Mouse (Mus musculus) stomach, embryonic 14.5 days (tissue): ENCODE results near the gene Pea15a. TPM values are rescaled to one million over a fixed set of nuclear protein-coding genes. Genes with fewer than 3 reads are reported as not detected.

Experiments used
- ATAC-seq: fragments of 200-750 bp; cut with Nextera tagmentation; 2 replicates; pipeline ENCODE4 v1.8.0; 2017; ENCODE audit warnings: low read depth, moderate TSS enrichment; ENCODE audit not compliant: insufficient number of reproducible peaks, insufficient read depth, low FRiP score
- H3K27ac ChIP-seq: fragments of 300-500 bp; sonication (generic); 2 replicates; pipeline ENCODE4 v1.5.1; 2014; ENCODE audit warnings: mild to moderate bottlenecking, low read length, moderate library complexity, mixed read lengths
- H3K27me3 ChIP-seq: fragments of 300-500 bp; sonication (generic); 2 replicates; pipeline ENCODE4 v1.6.1; 2014; ENCODE audit warnings: low read length, control low read depth, mixed read lengths; ENCODE audit not compliant: control insufficient read depth, insufficient read depth
- H3K36me3 ChIP-seq: fragments of 300-500 bp; sonication (generic); 2 replicates; pipeline ENCODE4 v1.6.1; 2014; ENCODE audit warnings: mild to moderate bottlenecking, control low read depth, low read length, moderate library complexity, mixed read lengths; ENCODE audit not compliant: control insufficient read depth, insufficient read depth
- H3K4me1 ChIP-seq: fragments of 300-500 bp; sonication (generic); 2 replicates; pipeline ENCODE4 v1.6.1; 2014; ENCODE audit warnings: low read length, control low read depth, mixed read lengths; ENCODE audit not compliant: control insufficient read depth, insufficient read depth
- H3K4me2 ChIP-seq: fragments of 300-500 bp; sonication (generic); replicated peaks from 2 replicates; pipeline ENCODE4 v1.6.1; 2014; ENCODE audit warnings: low read depth, low read length, control low read depth
- H3K4me3 ChIP-seq: fragments of 300-500 bp; sonication (generic); 2 replicates; pipeline ENCODE4 v1.5.1; 2014; ENCODE audit warnings: low read depth, low read length, control low read depth
- H3K9ac ChIP-seq: fragments of 300-500 bp; sonication (generic); replicated peaks from 2 replicates; pipeline ENCODE4 v1.6.1; 2014; ENCODE audit warnings: low read depth, mild to moderate bottlenecking, control low read depth, low read length, moderate library complexity, mixed read lengths
- H3K9me3 ChIP-seq: fragments of 300-500 bp; sonication (generic); 2 replicates; pipeline ENCODE4 v1.6.1; 2016; ENCODE audit warnings: low read depth, low read length, control low read depth; ENCODE audit not compliant: control insufficient read depth
- WGBS: fragments of 180-500 bp; shearing (Covaris S2); extraction: QIAGEN DNeasy Blood & Tissue Kit; methylation state at CpG from one replicate; pipeline ENCODE4 v1.1.7; 2014; 5-methylcytosine and 5-hydroxymethylcytosine counted together
- polyA plus RNA-seq: library from polyadenylated mRNA; unstranded; fragments of >200 nt; fragmentation: Nextera tagmentation; extraction: Ambion mirVana; gene quantifications from 2 replicates; pipeline ENCODE4 v1.2.1, GENCODE M21; 2014

Pea15a gene
- polyA plus RNA-seq, 1 experiment from 2014 or later, result 93.6 TPM

- ATAC-seq, result no peak
- Histone ChIP-seq H3K4me2 (no peak overlapping the region), H3K9me3 (no peaks in the 10 kb centered on the region), H3K4me1 (no peaks in the 10 kb centered on the region), H3K9ac (no peak overlapping the region), H3K27ac (no peak overlapping the region), H3K27me3 (no peaks in the 10 kb centered on the region), H3K4me3 (no peak overlapping the region), H3K36me3 (peaks cover 82% of the 10 kb centered on the region)
- 86% methylated on average over 3 of the region's 3 CpGs for WGBS
Observed at GRCm38 (mm10) chr1:172192217-172192616, 14.4 kb downstream of the Pea15a start.

- Histone ChIP-seq H3K4me3 (no peak overlapping the region), H3K27ac (no peak overlapping the region), H3K4me2 (no peak overlapping the region), H3K27me3 (no peaks in the 10 kb centered on the region), H3K9me3 (no peaks in the 10 kb centered on the region), H3K36me3 (peaks cover 83% of the 10 kb centered on the region), H3K9ac (no peak overlapping the region), H3K4me1 (no peaks in the 10 kb centered on the region)
- no peak for ATAC-seq
- WGBS, result 87% methylated on average over 2 of the region's 2 CpGs
Observed at GRCm38 (mm10) chr1:172191578-172191977, 15.0 kb downstream of the Pea15a start.

GRCm38 (mm10) chr1:172188891-172189290 is 17.7 kb downstream of the Pea15a start:
- H3K27ac ChIP-seq, result no peak overlapping the region
- H3K9me3 ChIP-seq, result no peaks in the 10 kb centered on the region
- H3K27me3 ChIP-seq, result no peaks in the 10 kb centered on the region
- H3K4me3 ChIP-seq, result no peak overlapping the region
- H3K4me1 ChIP-seq, result no peaks in the 10 kb centered on the region
- H3K9ac ChIP-seq, result no peak overlapping the region
- no peak overlapping the region for H3K4me2 ChIP-seq
- ATAC-seq, result no peak
- peaks cover 65% of the 10 kb centered on the region for H3K36me3 ChIP-seq
- WGBS, result 69% methylated on average over 4 of the region's 4 CpGs

GRCm38 (mm10) chr1:172186401-172187289 is 20.0 kb downstream of the Pea15a start:
- ATAC-seq, result no peak
- no peak overlapping the region for H3K4me3 ChIP-seq
- no peaks in the 10 kb centered on the region for H3K9me3 ChIP-seq
- no peak overlapping the region for H3K27ac ChIP-seq
- H3K36me3 ChIP-seq, result peaks cover 56% of the 10 kb centered on the region
- no peaks in the 10 kb centered on the region for H3K27me3 ChIP-seq
- H3K9ac ChIP-seq, result no peak overlapping the region
- H3K4me1 ChIP-seq, result no peaks in the 10 kb centered on the region
- H3K4me2 ChIP-seq, result no peak overlapping the region
- 92% methylated on average over 10 of the region's 10 CpGs for WGBS

GRCm38 (mm10) chr1:172183915-172184314 is 22.7 kb downstream of the Pea15a start:
- ATAC-seq, result no peak
- no peak overlapping the region for H3K4me3 ChIP-seq
- H3K4me2 ChIP-seq, result no peak overlapping the region
- no peaks in the 10 kb centered on the region for H3K27me3 ChIP-seq
- no peaks in the 10 kb centered on the region for H3K9me3 ChIP-seq
- H3K36me3 ChIP-seq, result peaks cover 60% of the 10 kb centered on the region
- no peak overlapping the region for H3K27ac ChIP-seq
- no peaks in the 10 kb centered on the region for H3K4me1 ChIP-seq
- H3K9ac ChIP-seq, result no peak overlapping the region

- no peak overlapping the region for H3K27ac ChIP-seq
- H3K4me3 ChIP-seq, result no peak overlapping the region
- peaks cover 56% of the 10 kb centered on the region for H3K36me3 ChIP-seq
- WGBS, result 96% methylated on average over 6 of the region's 6 CpGs
- H3K27me3 ChIP-seq, result no peaks in the 10 kb centered on the region
- H3K4me1 ChIP-seq, result no peaks in the 10 kb centered on the region
- H3K9ac ChIP-seq, result no peak overlapping the region
- ATAC-seq, result no peak
- no peak overlapping the region for H3K4me2 ChIP-seq
- H3K9me3 ChIP-seq, result no peaks in the 10 kb centered on the region
Observed at GRCm38 (mm10) chr1:172183056-172183455, 23.5 kb downstream of the Pea15a start.

- 91% methylated on average over 3 of the region's 3 CpGs for WGBS
- Histone ChIP-seq H3K9me3 (no peaks in the 10 kb centered on the region), H3K4me2 (no peak overlapping the region), H3K9ac (no peak overlapping the region), H3K27ac (no peak overlapping the region), H3K27me3 (no peaks in the 10 kb centered on the region), H3K4me1 (no peaks in the 10 kb centered on the region), H3K4me3 (no peak overlapping the region), H3K36me3 (peaks cover 53% of the 10 kb centered on the region)
- no peak for ATAC-seq
Observed at GRCm38 (mm10) chr1:172181777-172182176, 24.8 kb downstream of the Pea15a start.

- 45% methylated on average over 4 of the region's 4 CpGs for WGBS
- Histone ChIP-seq H3K4me2 (no peak overlapping the region), H3K4me3 (no peak overlapping the region), H3K27ac (no peak overlapping the region), H3K9ac (no peak overlapping the region), H3K9me3 (no peaks in the 10 kb centered on the region), H3K27me3 (no peaks in the 10 kb centered on the region), H3K36me3 (peaks cover 47% of the 10 kb centered on the region), H3K4me1 (no peaks in the 10 kb centered on the region)
- ATAC-seq, result no peak
Observed at GRCm38 (mm10) chr1:172180881-172181280, 25.7 kb downstream of the Pea15a start.

- Histone ChIP-seq H3K4me2 (no peak overlapping the region), H3K4me1 (no peaks in the 10 kb centered on the region), H3K27ac (no peak overlapping the region), H3K9me3 (no peaks in the 10 kb centered on the region), H3K4me3 (no peak overlapping the region), H3K36me3 (peaks cover 64% of the 10 kb centered on the region), H3K9ac (no peak overlapping the region), H3K27me3 (no peaks in the 10 kb centered on the region)
- no peak for ATAC-seq
- 73% methylated on average over 7 of the region's 7 CpGs for WGBS
Observed at GRCm38 (mm10) chr1:172179102-172179501, 27.5 kb downstream of the Pea15a start.
